Mouse (Mus musculus) 416B (cell line): ENCODE data around the gene Fbxw7.

ENCODE experiments used
- DNase-seq: peaks from one replicate; pipeline ENCODE4 v3.0.0; 2011; ENCODE audit warnings: low read depth

The Fbxw7 gene

DNA sequence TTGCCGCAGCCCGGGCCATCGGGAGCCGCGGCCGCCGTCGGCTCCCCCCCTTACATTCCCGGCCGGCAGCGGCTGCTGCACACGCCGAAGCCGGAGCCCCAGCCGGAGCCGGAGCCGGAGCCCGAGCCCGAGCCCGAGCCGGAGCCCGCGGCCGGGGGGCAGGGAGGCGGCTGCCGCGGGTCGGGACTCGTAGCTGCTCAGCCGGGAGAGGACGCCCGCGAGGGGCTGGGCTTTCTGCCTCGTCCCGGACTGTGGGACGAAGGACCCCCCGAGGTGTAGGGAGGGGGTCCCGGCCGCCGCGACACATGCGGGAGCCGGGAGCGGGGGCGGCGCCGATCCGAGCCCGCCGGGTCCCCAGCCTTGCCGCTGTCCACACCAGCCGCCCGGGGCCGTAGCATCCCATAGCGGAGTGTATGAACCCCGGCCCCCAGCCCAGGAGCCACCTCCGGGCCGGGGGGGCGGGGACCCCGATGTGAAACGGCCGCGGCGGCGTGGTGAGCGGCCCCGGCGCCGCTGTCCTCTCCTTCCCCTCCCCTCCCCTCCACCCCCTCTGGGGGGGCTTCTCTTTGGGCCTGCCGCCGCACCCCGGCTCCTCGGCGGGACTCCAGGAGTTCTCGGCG is at the start of gene Fbxw7:
Gene Fbxw7, plus strand, starts transcription at position 507 of the 620 bp plus-strand sequence.
- no peak for DNase-seq

DNA sequence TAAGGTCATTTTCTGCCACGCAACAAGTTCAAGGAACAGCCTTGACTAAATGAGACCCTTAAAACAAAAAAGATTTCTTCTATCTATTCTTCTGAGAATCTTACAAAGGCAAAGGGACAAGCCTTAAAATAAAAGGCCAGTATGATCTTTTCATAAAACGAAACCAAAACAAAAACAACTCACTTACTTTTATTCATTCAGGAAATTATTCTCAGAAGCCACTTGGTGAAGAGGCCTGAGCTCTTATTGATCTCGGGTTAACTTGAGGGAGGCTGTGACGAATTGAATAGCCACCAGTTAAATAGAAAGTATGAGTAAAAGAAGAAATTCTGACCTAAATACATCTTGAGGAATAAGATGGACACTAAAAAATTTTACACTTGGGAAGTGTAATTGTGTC is 46.1 kb upstream of the Fbxw7 start:
- no peak for DNase-seq

- peak; percentile 73 for DNase-seq
Observed at GRCm38 (mm10) chr3:84769411-84769810, 45.7 kb upstream of the Fbxw7 start.

DNA sequence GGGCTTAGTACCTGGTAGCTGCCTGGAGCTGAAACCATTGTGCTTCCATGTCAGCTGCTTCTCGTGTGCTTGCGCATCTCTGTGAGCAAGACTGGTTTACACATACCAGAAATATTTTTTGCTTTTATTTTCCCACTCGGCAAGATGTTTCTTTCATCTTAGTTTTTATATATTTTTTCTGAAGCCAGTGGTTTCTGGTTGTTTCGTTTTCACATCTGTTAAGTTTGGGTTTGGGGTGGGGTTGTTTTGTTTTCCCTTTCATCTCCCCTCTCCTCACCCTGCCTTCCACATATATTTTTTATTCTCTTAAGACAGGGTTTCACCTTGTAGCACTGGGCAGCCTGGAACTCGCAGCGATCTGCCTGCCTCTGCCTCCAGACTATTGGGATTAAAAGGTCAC is 44.5 kb upstream of the Fbxw7 start:
- no peak for DNase-seq

- peak; percentile 95 for DNase-seq
Observed at GRCm38 (mm10) chr3:84771980-84772379, 43.1 kb upstream of the Fbxw7 start.

GRCm38 (mm10) chr3:84774246-84775066 is 40.6 kb upstream of the Fbxw7 start:
- no peak for DNase-seq

DNA sequence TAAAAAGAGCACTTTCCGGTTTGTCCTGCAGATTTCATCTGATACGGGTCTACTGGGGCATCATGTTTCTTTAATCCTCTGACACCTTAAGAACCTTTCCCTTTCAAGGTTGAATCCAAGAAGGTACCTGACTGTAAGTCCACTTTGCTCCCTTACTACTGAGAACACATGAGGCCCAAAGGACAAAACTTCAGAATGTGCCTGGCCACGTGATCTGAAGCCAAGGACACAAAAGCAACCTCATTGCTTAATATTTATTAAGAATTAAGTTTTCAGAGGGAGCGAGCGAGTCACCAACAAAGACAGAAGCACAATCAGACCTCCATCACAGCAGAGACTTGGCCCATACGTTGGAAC is 40.0 kb upstream of the Fbxw7 start:
- DNase-seq, result no peak

- DNase-seq, result no peak
Observed at GRCm38 (mm10) chr3:84775577-84775976, 39.5 kb upstream of the Fbxw7 start.

DNA sequence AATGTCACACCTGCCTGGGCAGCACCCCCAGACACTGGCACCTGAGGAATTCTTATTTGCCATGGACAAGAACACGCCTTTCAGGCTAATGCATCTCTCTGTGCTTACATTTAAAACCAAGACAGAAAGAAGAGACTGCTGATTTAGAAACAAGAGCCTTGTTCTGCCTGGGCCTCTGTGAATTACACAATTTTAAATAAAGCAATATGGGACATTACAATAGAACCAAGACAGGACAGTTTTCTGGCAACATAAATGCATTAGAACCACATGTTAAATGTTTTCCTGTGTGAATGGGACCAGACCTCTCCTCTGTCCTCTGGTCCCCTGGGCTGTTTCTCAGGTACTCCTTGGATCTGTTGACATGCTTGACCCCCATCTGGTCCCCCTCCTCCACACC is 39.0 kb upstream of the Fbxw7 start:
- DNase-seq, result no peak

- no peak for DNase-seq
Observed at GRCm38 (mm10) chr3:84787914-84788313, 27.2 kb upstream of the Fbxw7 start.

DNA sequence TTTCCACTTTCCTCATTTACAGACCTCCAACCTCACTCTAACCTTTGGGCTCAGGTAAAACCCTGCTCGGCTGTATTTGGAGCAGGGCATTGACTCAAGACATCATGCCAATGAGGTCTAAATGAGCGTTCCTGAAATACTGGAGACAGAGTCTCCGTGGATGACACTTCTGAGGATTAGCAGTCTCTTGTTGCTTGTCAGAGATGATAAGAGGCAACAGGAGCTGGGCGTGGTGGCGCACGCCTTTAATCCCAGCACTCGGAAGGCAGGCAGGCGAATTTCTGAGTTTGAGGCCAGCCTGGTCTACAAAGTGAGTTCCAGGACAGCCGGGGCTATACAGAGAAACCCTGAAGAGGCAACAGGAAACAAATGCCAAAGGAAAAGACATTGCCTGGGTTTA is 11.0 kb upstream of the Fbxw7 start:
- no peak for DNase-seq

DNA sequence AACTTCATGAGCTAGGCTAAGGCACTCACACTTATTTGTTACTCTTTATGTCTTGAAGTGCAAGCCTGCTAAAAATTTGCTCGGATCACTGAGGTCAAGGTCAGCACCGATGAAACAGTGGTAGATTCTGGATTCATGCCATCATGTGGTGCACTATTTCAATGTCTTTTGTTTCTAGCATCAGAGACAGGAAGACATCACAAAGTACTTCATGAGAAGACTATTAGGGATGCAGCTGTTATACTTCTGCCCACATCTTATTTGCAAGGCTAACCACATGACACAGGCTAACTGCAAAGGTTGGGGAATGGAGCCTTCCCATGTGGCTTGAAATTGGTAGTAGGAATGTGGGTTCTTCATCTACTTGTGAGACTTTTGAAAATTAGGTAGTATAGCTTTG is 8.9 kb upstream of the Fbxw7 start:
- peak; percentile 69 for DNase-seq

DNA sequence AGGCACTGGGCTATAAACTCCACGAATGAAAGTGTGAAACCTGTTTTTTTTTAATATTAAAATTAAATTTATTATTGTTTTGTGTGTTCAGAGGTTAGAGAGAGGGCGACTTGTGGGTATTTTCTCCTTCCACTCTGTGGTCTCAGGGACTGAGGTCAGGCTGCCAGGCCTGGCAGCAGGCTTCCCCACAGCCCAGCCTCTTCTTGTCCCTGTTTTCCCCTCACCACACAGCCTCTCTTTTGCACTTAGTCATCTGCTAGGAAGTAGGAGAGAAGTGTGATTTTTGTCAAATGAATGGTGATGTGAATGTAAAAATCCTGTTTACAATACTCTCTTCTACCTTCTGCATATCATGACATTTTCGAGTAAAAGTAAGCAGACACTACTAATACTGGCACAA is 7.2 kb upstream of the Fbxw7 start:
- DNase-seq, result peak; percentile 72

- peak; percentile 65 for DNase-seq
Observed at GRCm38 (mm10) chr3:84808906-84809305, 6.2 kb upstream of the Fbxw7 start.

GRCm38 (mm10) chr3:84810803-84811202 is 4.3 kb upstream of the Fbxw7 start:
- DNase-seq, result no peak

GRCm38 (mm10) chr3:84813436-84814156 is 1.5 kb upstream of the Fbxw7 start:
- DNase-seq, result peak; percentile 57

- DNase-seq, result peak; percentile 100
Observed at GRCm38 (mm10) chr3:84814157-84814761, 809 bp upstream of the Fbxw7 start.

GRCm38 (mm10) chr3:84815461-84815860 is 393 bp downstream of the Fbxw7 start:
- DNase-seq, result peak; percentile 48

GRCm38 (mm10) chr3:84816951-84817350 is 1.9 kb downstream of the Fbxw7 start:
- no peak for DNase-seq

DNA sequence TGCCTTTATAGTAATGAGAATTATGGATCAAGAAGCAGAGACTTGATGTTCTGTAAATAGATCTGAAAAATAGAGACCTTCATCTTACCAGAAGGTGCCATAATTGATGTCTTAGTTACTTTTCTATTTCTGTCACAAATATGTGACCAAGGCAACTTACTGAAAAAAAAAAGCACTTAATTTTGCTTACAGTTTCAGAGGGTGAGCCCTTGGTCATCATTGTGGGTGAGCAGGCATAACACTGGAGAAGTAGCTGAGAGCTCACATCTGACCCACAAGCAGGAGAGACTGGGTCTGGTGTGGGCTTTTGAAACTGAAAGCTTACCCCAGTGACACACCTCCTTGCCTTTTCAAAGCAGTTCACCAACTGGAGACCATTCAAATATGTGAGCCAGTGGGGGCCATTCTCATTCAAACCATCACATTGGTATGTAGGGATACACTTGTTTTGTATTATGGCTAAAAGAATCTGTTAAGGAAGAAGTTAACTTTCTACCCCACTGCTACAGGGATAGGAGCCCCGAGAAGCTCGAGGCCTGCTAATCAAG is 5.7 kb downstream of the Fbxw7 start:
- no peak for DNase-seq

DNA sequence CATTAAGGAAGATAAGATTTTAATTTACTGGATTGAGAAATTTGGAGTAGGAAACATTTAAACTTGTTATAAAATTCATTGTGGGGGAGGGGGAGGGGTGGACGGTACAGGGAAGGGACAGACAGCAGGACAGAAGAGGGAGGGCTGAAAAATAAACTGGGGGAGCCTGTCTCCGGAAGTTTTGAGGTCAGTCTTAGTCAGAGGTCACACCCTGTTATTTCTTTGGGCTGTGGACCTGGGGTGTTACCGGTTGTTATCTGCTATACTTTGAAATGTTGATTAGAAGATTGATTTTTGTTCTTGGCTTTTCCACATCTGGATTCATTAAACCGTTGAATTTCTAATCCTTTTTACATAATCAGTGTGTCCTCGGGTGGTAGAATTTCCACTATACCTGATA is 10.9 kb downstream of the Fbxw7 start:
- DNase-seq, result peak; percentile 87

GRCm38 (mm10) chr3:84826405-84826804 is 11.3 kb downstream of the Fbxw7 start:
- DNase-seq, result peak; percentile 88
